Mouse (Mus musculus): Measurements from ENCODE around the gene CN725425. TPM values are rescaled to one million over a fixed set of nuclear protein-coding genes. Genes with fewer than 3 reads are reported as not detected.

The CN725425 gene
- polyA plus RNA-seq, 1 experiment from 2014 or later: not detected

- Histone ChIP-seq H3K9me3 (replicated peaks) (no peaks in the 10 kb centered on the region), H3K27ac (no peak overlapping the region), H3K36me3 (no peaks in the 10 kb centered on the region), H3K4me1 (replicated peaks) (no peaks in the 10 kb centered on the region), H3K4me3 (replicated peaks) (no peak overlapping the region), H3K4me2 (no peak overlapping the region), H3K9ac (no peak overlapping the region), H3K27me3 (no peaks in the 10 kb centered on the region)
- DNase-seq (no peak), ATAC-seq (ENCODE audit: low read depth) (no peak)
- 64% methylated on average over 15 of the region's 15 CpGs for WGBS (ENCODE audit: insufficient replicate concordance)
These were observed 19.2 kb upstream of the CN725425 start for GRCm38 (mm10) chr15:91179911-91180622.

GRCm38 (mm10) chr15:91186358-91186757 lies 12.9 kb upstream of the CN725425 start:
- ATAC-seq (ENCODE audit: low read depth) (no peak), DNase-seq (no peak)
- WGBS (ENCODE audit: insufficient replicate concordance): 76% methylated on average over 6 of the region's 6 CpGs

GRCm38 (mm10) chr15:91190026-91190425 lies 9.3 kb upstream of the CN725425 start:
- H3K4me3 ChIP-seq (replicated peaks): peak overlapping the region; percentile 59
- peaks cover 30% of the 10 kb centered on the region for H3K4me1 ChIP-seq (replicated peaks)
- H3K27me3 ChIP-seq: no peaks in the 10 kb centered on the region
- H3K36me3 ChIP-seq: no peaks in the 10 kb centered on the region
- WGBS (ENCODE audit: insufficient replicate concordance): 61% methylated on average over 4 of the region's 4 CpGs
- no peaks in the 10 kb centered on the region for H3K9me3 ChIP-seq (replicated peaks)
- no peak overlapping the region for H3K27ac ChIP-seq
- peak overlapping the region; percentile 73 for H3K4me2 ChIP-seq
- DNase-seq: no peak
- ATAC-seq (ENCODE audit: low read depth): no peak
- no peak overlapping the region for H3K9ac ChIP-seq

More at GRCm38 (mm10) chr15:91186358-91186757, 12.9 kb upstream of the CN725425 start:
- Histone ChIP-seq H3K9ac (no peak overlapping the region), H3K4me2 (no peak overlapping the region), H3K4me3 (replicated peaks) (no peak overlapping the region), H3K4me1 (replicated peaks) (peaks cover 9% of the 10 kb centered on the region), H3K27ac (no peak overlapping the region), H3K36me3 (no peaks in the 10 kb centered on the region), H3K9me3 (replicated peaks) (no peaks in the 10 kb centered on the region), H3K27me3 (no peaks in the 10 kb centered on the region)

- DNase-seq (no peak), ATAC-seq (ENCODE audit: low read depth) (no peak)
- H3K36me3 ChIP-seq: no peaks in the 10 kb centered on the region
- WGBS (ENCODE audit: insufficient replicate concordance): 59% methylated on average over 17 of the region's 17 CpGs
- peak overlapping the region; percentile 57; the same call in 1 of the 2 replicates for H3K9ac ChIP-seq
- peaks cover 30% of the 10 kb centered on the region for H3K4me1 ChIP-seq (replicated peaks)
- no peaks in the 10 kb centered on the region for H3K9me3 ChIP-seq (replicated peaks)
- peak overlapping the region; percentile 73 for H3K4me2 ChIP-seq
- H3K27ac ChIP-seq: peak overlapping the region; percentile 71; the same call in 1 of the 2 replicates
- H3K27me3 ChIP-seq: no peaks in the 10 kb centered on the region
- H3K4me3 ChIP-seq (replicated peaks): peak overlapping the region; percentile 59
These were observed 8.6 kb upstream of the CN725425 start for GRCm38 (mm10) chr15:91190519-91191207.

- peak within 1 kb of the TSS; percentile 59 for H3K4me3 ChIP-seq (replicated peaks)
- H3K4me2 ChIP-seq: peak within 1 kb of the TSS; percentile 73
- 1% methylated on average over 22 of the region's 22 CpGs for WGBS (ENCODE audit: insufficient replicate concordance)
- H3K27me3 ChIP-seq: no peaks in the 10 kb centered on the region
- H3K4me1 ChIP-seq (replicated peaks): peaks cover 30% of the 10 kb centered on the region
- peak within 1 kb of the TSS; percentile 71 for H3K27ac ChIP-seq
- DNase-seq (peak; percentile 14), ATAC-seq (ENCODE audit: low read depth) (peak; percentile 88)
- peak within 1 kb of the TSS; percentile 57 for H3K9ac ChIP-seq
- H3K9me3 ChIP-seq (replicated peaks): no peaks in the 10 kb centered on the region
- H3K36me3 ChIP-seq: no peaks in the 10 kb centered on the region
These were observed 7.7 kb upstream of the CN725425 start, which contains the start of gene Abcd2 for GRCm38 (mm10) chr15:91191412-91192222. Gene Abcd2 (minus strand): TSS chr15:91191799.

GRCm38 (mm10) chr15:91192223-91192598 lies 7.1 kb upstream of the CN725425 start:
- no peak for DNase-seq
- Histone ChIP-seq H3K27me3 (no peaks in the 10 kb centered on the region), H3K4me3 (replicated peaks) (peak overlapping the region; percentile 59), H3K4me2 (peak overlapping the region; percentile 73), H3K9ac (0 out of 2 replicates have a peak overlapping the region, but pooled peaks have one; percentile 57), H3K27ac (peak overlapping the region; percentile 64), H3K9me3 (replicated peaks) (no peaks in the 10 kb centered on the region), H3K4me1 (replicated peaks) (peaks cover 30% of the 10 kb centered on the region), H3K36me3 (no peaks in the 10 kb centered on the region)
- peak; percentile 39; the same call in 1 of the 2 replicates for ATAC-seq (ENCODE audit: low read depth)
- 9% methylated on average over 7 of the region's 7 CpGs for WGBS (ENCODE audit: insufficient replicate concordance)

- H3K4me2 ChIP-seq: no peak overlapping the region
- ATAC-seq (ENCODE audit: low read depth) (no peak), DNase-seq (no peak)
- no peaks in the 10 kb centered on the region for H3K27me3 ChIP-seq
- H3K4me3 ChIP-seq (replicated peaks): no peak overlapping the region
- H3K27ac ChIP-seq: no peak overlapping the region
- no peaks in the 10 kb centered on the region for H3K4me1 ChIP-seq (replicated peaks)
- H3K9me3 ChIP-seq (replicated peaks): no peaks in the 10 kb centered on the region
- no peaks in the 10 kb centered on the region for H3K36me3 ChIP-seq
- WGBS (ENCODE audit: insufficient replicate concordance): 68% methylated on average over 1 of the region's 1 CpGs
- no peak overlapping the region for H3K9ac ChIP-seq
These were observed 1.5 kb downstream of the CN725425 start for GRCm38 (mm10) chr15:91200833-91201232.

- ATAC-seq (ENCODE audit: low read depth) (no peak), DNase-seq (no peak)
- H3K36me3 ChIP-seq: no peaks in the 10 kb centered on the region
- no peak overlapping the region for H3K4me2 ChIP-seq
- H3K9ac ChIP-seq: no peak overlapping the region
- H3K4me3 ChIP-seq (replicated peaks): no peak overlapping the region
- H3K9me3 ChIP-seq (replicated peaks): no peaks in the 10 kb centered on the region
- H3K27me3 ChIP-seq: no peaks in the 10 kb centered on the region
- H3K27ac ChIP-seq: no peak overlapping the region
- 79% methylated on average over 1 of the region's 1 CpGs for WGBS (ENCODE audit: insufficient replicate concordance)
- H3K4me1 ChIP-seq (replicated peaks): no peaks in the 10 kb centered on the region
These were observed 3.2 kb downstream of the CN725425 start for GRCm38 (mm10) chr15:91202486-91202885.

- Histone ChIP-seq H3K9ac (no peak overlapping the region), H3K4me3 (replicated peaks) (no peak overlapping the region), H3K27ac (no peak overlapping the region), H3K4me2 (no peak overlapping the region), H3K36me3 (no peaks in the 10 kb centered on the region), H3K4me1 (replicated peaks) (no peaks in the 10 kb centered on the region), H3K9me3 (replicated peaks) (no peaks in the 10 kb centered on the region), H3K27me3 (no peaks in the 10 kb centered on the region)
- ATAC-seq (ENCODE audit: low read depth) (no peak), DNase-seq (no peak)
- WGBS (ENCODE audit: insufficient replicate concordance): 66% methylated on average over 3 of the region's 3 CpGs
These were observed 4.2 kb downstream of the CN725425 start for GRCm38 (mm10) chr15:91203521-91203920.

GRCm38 (mm10) chr15:91206518-91206917 lies 7.2 kb downstream of the CN725425 start:
- ATAC-seq (ENCODE audit: low read depth) (no peak), DNase-seq (no peak)
- no peak overlapping the region for H3K27ac ChIP-seq
- no peaks in the 10 kb centered on the region for H3K27me3 ChIP-seq
- no peaks in the 10 kb centered on the region for H3K4me1 ChIP-seq (replicated peaks)
- WGBS (ENCODE audit: insufficient replicate concordance): 58% methylated on average over 5 of the region's 5 CpGs
- no peaks in the 10 kb centered on the region for H3K36me3 ChIP-seq
- no peak overlapping the region for H3K4me3 ChIP-seq (replicated peaks)
- H3K4me2 ChIP-seq: no peak overlapping the region
- H3K9ac ChIP-seq: no peak overlapping the region
- no peaks in the 10 kb centered on the region for H3K9me3 ChIP-seq (replicated peaks)

- ATAC-seq (ENCODE audit: low read depth) (no peak), DNase-seq (no peak)
- Histone ChIP-seq H3K4me3 (replicated peaks) (no peak overlapping the region), H3K4me1 (replicated peaks) (peaks cover 3% of the 10 kb centered on the region; the same call in 1 of the 2 replicates), H3K9ac (no peak overlapping the region), H3K9me3 (replicated peaks) (no peaks in the 10 kb centered on the region), H3K4me2 (no peak overlapping the region), H3K36me3 (no peaks in the 10 kb centered on the region), H3K27me3 (no peaks in the 10 kb centered on the region), H3K27ac (no peak overlapping the region)
- WGBS (ENCODE audit: insufficient replicate concordance): 39% methylated on average over 5 of the region's 5 CpGs
These were observed 38.0 kb downstream of the CN725425 start for GRCm38 (mm10) chr15:91237294-91237693.

Measured in liver, embryonic 13.5 days (tissue).